Mouse (Mus musculus): ENCODE data around the gene Prss8. TPM values are rescaled to one million over a fixed set of nuclear protein-coding genes. Genes with fewer than 3 reads are reported as not detected.

The Prss8 gene
- total and polyA plus RNA-seq, 2 experiments from 2014 or later, result 0.37 to 2.7 TPM

- ATAC-seq (ENCODE audit: low FRiP score), result no peak
- no peak for TF ChIP-seq CTCF (IDR thresholded peaks at IDR 0.05)
- Histone ChIP-seq H3K36me3 (ENCODE audit: insufficient read depth, low read length) (peaks cover 38% of the 10 kb centered on the region), H3K9me3 (ENCODE audit: low read length) (no peaks in the 10 kb centered on the region), H3K4me3 (ENCODE audit: low read depth, low read length) (no peak overlapping the region), H3K9ac (replicated peaks; ENCODE audit: low read length, poor library complexity, severe bottlenecking) (no peak overlapping the region), H3K27me3 (ENCODE audit: insufficient read depth, low read length) (peaks cover 11% of the 10 kb centered on the region; the same call in 1 of the 2 replicates), H3K4me2 (ENCODE audit: low read depth, low read length, poor library complexity, severe bottlenecking) (no peak overlapping the region), H3K27ac (ENCODE audit: low read depth, low read length) (no peak overlapping the region), H3K4me1 (ENCODE audit: insufficient read depth, low read length) (no peaks in the 10 kb centered on the region)
- DNase-seq (ENCODE audit: low spot score), result no peak
- WGBS, result 70% methylated on average over 5 of the region's 5 CpGs
Measured at GRCm38 (mm10) chr7:127925252-127925651, 4.7 kb downstream of the Prss8 start.

- WGBS, result 92% methylated on average over 5 of the region's 5 CpGs
- Histone ChIP-seq H3K4me3 (ENCODE audit: low read depth, low read length) (no peak overlapping the region), H3K36me3 (ENCODE audit: insufficient read depth, low read length) (peaks cover 38% of the 10 kb centered on the region), H3K27ac (ENCODE audit: low read depth, low read length) (no peak overlapping the region), H3K27me3 (ENCODE audit: insufficient read depth, low read length) (0 out of 2 replicates have a peak, but pooled peaks cover 2% of the 10 kb centered on the region), H3K9me3 (ENCODE audit: low read length) (no peaks in the 10 kb centered on the region), H3K4me2 (ENCODE audit: low read depth, low read length, poor library complexity, severe bottlenecking) (no peak overlapping the region), H3K9ac (replicated peaks; ENCODE audit: low read length, poor library complexity, severe bottlenecking) (no peak overlapping the region), H3K4me1 (ENCODE audit: insufficient read depth, low read length) (no peaks in the 10 kb centered on the region)
- ATAC-seq (ENCODE audit: low FRiP score) (no peak), DNase-seq (ENCODE audit: low spot score) (no peak)
- no peak for TF ChIP-seq CTCF (IDR thresholded peaks at IDR 0.05)
Measured at GRCm38 (mm10) chr7:127923714-127924113, 6.2 kb downstream of the Prss8 start.

- TF ChIP-seq CTCF (IDR thresholded peaks at IDR 0.05), result no peak
- DNase-seq (ENCODE audit: low spot score) (no peak), ATAC-seq (ENCODE audit: low FRiP score) (no peak)
- Histone ChIP-seq H3K4me1 (ENCODE audit: insufficient read depth, low read length) (no peaks in the 10 kb centered on the region), H3K36me3 (ENCODE audit: insufficient read depth, low read length) (peaks cover 38% of the 10 kb centered on the region), H3K9ac (replicated peaks; ENCODE audit: low read length, poor library complexity, severe bottlenecking) (no peak overlapping the region), H3K9me3 (ENCODE audit: low read length) (no peaks in the 10 kb centered on the region), H3K4me2 (ENCODE audit: low read depth, low read length, poor library complexity, severe bottlenecking) (no peak overlapping the region), H3K27me3 (ENCODE audit: insufficient read depth, low read length) (no peaks in the 10 kb centered on the region), H3K4me3 (ENCODE audit: low read depth, low read length) (no peak overlapping the region), H3K27ac (ENCODE audit: low read depth, low read length) (no peak overlapping the region)
- WGBS, result 79% methylated on average over 6 of the region's 6 CpGs
Measured at GRCm38 (mm10) chr7:127922451-127923275, 7.2 kb downstream of the Prss8 start.

- Histone ChIP-seq H3K9ac (replicated peaks; ENCODE audit: low read length, poor library complexity, severe bottlenecking) (no peak overlapping the region), H3K27ac (ENCODE audit: low read depth, low read length) (no peak overlapping the region), H3K27me3 (ENCODE audit: insufficient read depth, low read length) (no peaks in the 10 kb centered on the region), H3K4me3 (ENCODE audit: low read depth, low read length) (no peak overlapping the region), H3K36me3 (ENCODE audit: insufficient read depth, low read length) (peaks cover 40% of the 10 kb centered on the region), H3K9me3 (ENCODE audit: low read length) (no peaks in the 10 kb centered on the region), H3K4me2 (ENCODE audit: low read depth, low read length, poor library complexity, severe bottlenecking) (no peak overlapping the region), H3K4me1 (ENCODE audit: insufficient read depth, low read length) (no peaks in the 10 kb centered on the region)
- peak; percentile 48 for TF ChIP-seq CTCF (IDR thresholded peaks at IDR 0.05)
- ATAC-seq (ENCODE audit: low FRiP score) (no peak), DNase-seq (ENCODE audit: low spot score) (peak; percentile 14)
- WGBS, result 65% methylated on average over 8 of the region's 8 CpGs
Measured at GRCm38 (mm10) chr7:127921516-127921915, 8.4 kb downstream of the Prss8 start.

GRCm38 (mm10) chr7:127919290-127919689, 10.6 kb downstream of the Prss8 start:
- no peak for ATAC-seq (ENCODE audit: low FRiP score)
- peaks cover 34% of the 10 kb centered on the region for H3K36me3 ChIP-seq (ENCODE audit: insufficient read depth, low read length)
- no peaks in the 10 kb centered on the region for H3K4me1 ChIP-seq (ENCODE audit: insufficient read depth, low read length)
- peak; percentile 55 for TF ChIP-seq CTCF (IDR thresholded peaks at IDR 0.05)
- no peak overlapping the region for H3K4me3 ChIP-seq (ENCODE audit: low read depth, low read length)
- no peak overlapping the region for H3K27ac ChIP-seq (ENCODE audit: low read depth, low read length)
- no peaks in the 10 kb centered on the region for H3K27me3 ChIP-seq (ENCODE audit: insufficient read depth, low read length)
- no peak overlapping the region for H3K9ac ChIP-seq (replicated peaks; ENCODE audit: low read length, poor library complexity, severe bottlenecking)
- no peak overlapping the region for H3K4me2 ChIP-seq (ENCODE audit: low read depth, low read length, poor library complexity, severe bottlenecking)
- peak; percentile 14 for DNase-seq (ENCODE audit: low spot score)
- 83% methylated on average over 7 of the region's 7 CpGs for WGBS
- no peaks in the 10 kb centered on the region for H3K9me3 ChIP-seq (ENCODE audit: low read length)

- no peak overlapping the region for H3K27ac ChIP-seq (ENCODE audit: low read depth, low read length)
- no peak overlapping the region for H3K4me2 ChIP-seq (ENCODE audit: low read depth, low read length, poor library complexity, severe bottlenecking)
- no peak overlapping the region for H3K4me3 ChIP-seq (ENCODE audit: low read depth, low read length)
- peaks cover 30% of the 10 kb centered on the region for H3K36me3 ChIP-seq (ENCODE audit: insufficient read depth, low read length)
- DNase-seq (ENCODE audit: low spot score), result no peak
- no peaks in the 10 kb centered on the region for H3K9me3 ChIP-seq (ENCODE audit: low read length)
- peak; percentile 58 for TF ChIP-seq CTCF (IDR thresholded peaks at IDR 0.05)
- WGBS, result 52% methylated on average over 3 of the region's 3 CpGs
- H3K4me1 ChIP-seq (ENCODE audit: insufficient read depth, low read length), result no peaks in the 10 kb centered on the region
- ATAC-seq (ENCODE audit: low FRiP score), result no peak
- H3K27me3 ChIP-seq (ENCODE audit: insufficient read depth, low read length), result no peaks in the 10 kb centered on the region
- H3K9ac ChIP-seq (replicated peaks; ENCODE audit: low read length, poor library complexity, severe bottlenecking), result no peak overlapping the region
Measured at GRCm38 (mm10) chr7:127918203-127918602, 11.7 kb downstream of the Prss8 start.

Measured in midbrain, postnatal 0 days (tissue).